Mouse (Mus musculus): Measurements from ENCODE around the gene Arntl2. TPM values are rescaled to one million over a fixed set of nuclear protein-coding genes. Genes with fewer than 3 reads are reported as not detected.

Arntl2 gene
- polyA plus RNA-seq, 1 experiment from 2014 or later = 11.5 TPM

- H3K36me3 ChIP-seq = no peaks in the 10 kb centered on the region
- no peak overlapping the region for H3K4me3 ChIP-seq (replicated peaks)
- H3K27ac ChIP-seq (replicated peaks) = no peak overlapping the region
- 73% methylated on average over 12 of the region's 12 CpGs for WGBS
- H3K9ac ChIP-seq = no peak overlapping the region
- H3K4me1 ChIP-seq = 0 out of 2 replicates have a peak, but pooled peaks cover 3% of the 10 kb centered on the region
- H3K9me3 ChIP-seq (replicated peaks) = peaks cover 3% of the 10 kb centered on the region; the same call in 1 of the 2 replicates
- H3K27me3 ChIP-seq = no peaks in the 10 kb centered on the region
- no peak for ATAC-seq (ENCODE audit: insufficient number of reproducible peaks, low FRiP score, low TSS enrichment, low read depth)
- no peak overlapping the region for H3K4me2 ChIP-seq (replicated peaks)
These were observed 81.7 kb downstream of the Arntl2 start for GRCm38 (mm10) chr6:146877425-146878045.

GRCm38 (mm10) chr6:146878926-146879325, 83.1 kb downstream of the Arntl2 start:
- 0 out of 2 replicates have a peak, but pooled peaks cover 3% of the 10 kb centered on the region for H3K4me1 ChIP-seq
- H3K9me3 ChIP-seq (replicated peaks) = peaks cover 3% of the 10 kb centered on the region; the same call in 1 of the 2 replicates
- H3K4me2 ChIP-seq (replicated peaks) = no peak overlapping the region
- H3K9ac ChIP-seq = no peak overlapping the region
- ATAC-seq (ENCODE audit: insufficient number of reproducible peaks, low FRiP score, low TSS enrichment, low read depth) = no peak
- H3K27me3 ChIP-seq = no peaks in the 10 kb centered on the region
- 28% methylated on average over 10 of the region's 10 CpGs for WGBS
- no peak overlapping the region for H3K4me3 ChIP-seq (replicated peaks)
- H3K27ac ChIP-seq (replicated peaks) = no peak overlapping the region
- H3K36me3 ChIP-seq = no peaks in the 10 kb centered on the region

GRCm38 (mm10) chr6:146879856-146880255, 84.0 kb downstream of the Arntl2 start:
- no peak for ATAC-seq (ENCODE audit: insufficient number of reproducible peaks, low FRiP score, low TSS enrichment, low read depth)
- no peak overlapping the region for H3K4me2 ChIP-seq (replicated peaks)

GRCm38 (mm10) chr6:146880296-146880695, 84.4 kb downstream of the Arntl2 start:
- 61% methylated on average over 4 of the region's 4 CpGs for WGBS
- peaks cover 6% of the 10 kb centered on the region; the same call in 1 of the 2 replicates for H3K4me1 ChIP-seq

More at GRCm38 (mm10) chr6:146879856-146880255, 84.0 kb downstream of the Arntl2 start:
- no peak overlapping the region for H3K9ac ChIP-seq
- H3K27ac ChIP-seq (replicated peaks) = no peak overlapping the region
- peaks cover 4% of the 10 kb centered on the region; the same call in 1 of the 2 replicates for H3K4me1 ChIP-seq
- no peaks in the 10 kb centered on the region for H3K27me3 ChIP-seq
- peaks cover 3% of the 10 kb centered on the region; the same call in 1 of the 2 replicates for H3K9me3 ChIP-seq (replicated peaks)
- H3K4me3 ChIP-seq (replicated peaks) = no peak overlapping the region
- 76% methylated on average over 9 of the region's 9 CpGs for WGBS
- no peaks in the 10 kb centered on the region for H3K36me3 ChIP-seq

GRCm38 (mm10) chr6:146881896-146882770, 86.3 kb downstream of the Arntl2 start:
- no peak overlapping the region for H3K9ac ChIP-seq

More at GRCm38 (mm10) chr6:146880296-146880695, 84.4 kb downstream of the Arntl2 start:
- Histone ChIP-seq H3K9me3 (replicated peaks) (peaks cover 3% of the 10 kb centered on the region; the same call in 1 of the 2 replicates), H3K9ac (no peak overlapping the region), H3K27me3 (no peaks in the 10 kb centered on the region), H3K27ac (replicated peaks) (no peak overlapping the region), H3K4me2 (replicated peaks) (no peak overlapping the region), H3K36me3 (no peaks in the 10 kb centered on the region), H3K4me3 (replicated peaks) (no peak overlapping the region)
- no peak for ATAC-seq (ENCODE audit: insufficient number of reproducible peaks, low FRiP score, low TSS enrichment, low read depth)

More at GRCm38 (mm10) chr6:146881896-146882770, 86.3 kb downstream of the Arntl2 start:
- no peak overlapping the region for H3K4me2 ChIP-seq (replicated peaks)
- H3K36me3 ChIP-seq = no peaks in the 10 kb centered on the region
- H3K27ac ChIP-seq (replicated peaks) = no peak overlapping the region
- 67% methylated on average over 13 of the region's 13 CpGs for WGBS
- H3K4me1 ChIP-seq = peaks cover 13% of the 10 kb centered on the region
- H3K27me3 ChIP-seq = no peaks in the 10 kb centered on the region
- ATAC-seq (ENCODE audit: insufficient number of reproducible peaks, low FRiP score, low TSS enrichment, low read depth) = no peak
- no peak overlapping the region for H3K4me3 ChIP-seq (replicated peaks)
- H3K9me3 ChIP-seq (replicated peaks) = no peaks in the 10 kb centered on the region

Other genes starting within 250 kb of the Arntl2 start
- 91.4 and 92.5 TPM in 2 replicates for gene Fgfr1op2, start 218.9 kb upstream of the Arntl2 start, polyA plus RNA-seq (2015; fragmentation: Nextera tagmentation; extraction: Ambion mirVana)
- gene Ints13, start 218.2 kb upstream of the Arntl2 start, polyA plus RNA-seq (2015; fragmentation: Nextera tagmentation; extraction: Ambion mirVana) = 56.2 and 61.6 TPM in 2 replicates
- 131 and 139 TPM in 2 replicates for gene Med21, start 153.5 kb upstream of the Arntl2 start, polyA plus RNA-seq (2015; fragmentation: Nextera tagmentation; extraction: Ambion mirVana)
- gene Tm7sf3, start 153.2 kb upstream of the Arntl2 start, polyA plus RNA-seq (2015; fragmentation: Nextera tagmentation; extraction: Ambion mirVana) = 47.2 and 47.9 TPM in 2 replicates
- 16.7 and 16.9 TPM in 2 replicates for gene Stk38l, start 71.1 kb upstream of the Arntl2 start, polyA plus RNA-seq (2015; fragmentation: Nextera tagmentation; extraction: Ambion mirVana)
- not detected in 2 replicates for gene Smco2, start 54.0 kb downstream of the Arntl2 start, polyA plus RNA-seq (2015; fragmentation: Nextera tagmentation; extraction: Ambion mirVana)
- gene Ppfibp1, start 92.4 kb downstream of the Arntl2 start, polyA plus RNA-seq (2015; fragmentation: Nextera tagmentation; extraction: Ambion mirVana) = 54.2 and 54.6 TPM in 2 replicates
- gene 1700034J05Rik, start 158.4 kb downstream of the Arntl2 start, polyA plus RNA-seq (2015; fragmentation: Nextera tagmentation; extraction: Ambion mirVana) = 0.16 and 0.39 TPM in 2 replicates
- 1.1 and 1.6 TPM in 2 replicates for gene Rep15, start 236.5 kb downstream of the Arntl2 start, polyA plus RNA-seq (2015; fragmentation: Nextera tagmentation; extraction: Ambion mirVana)
- gene Mrps35, start 246.7 kb downstream of the Arntl2 start, polyA plus RNA-seq (2015; fragmentation: Nextera tagmentation; extraction: Ambion mirVana) = 82.6 and 87.1 TPM in 2 replicates